Mouse (Mus musculus) liver, postnatal 0 days (tissue): Measurements from ENCODE around the gene Dnajc3. TPM values are rescaled to one million over a fixed set of nuclear protein-coding genes. Genes with fewer than 3 reads are reported as not detected.
A peak's percentile ranks its signal among the peaks of the same experiment; 100 is the strongest.

ENCODE experiments used
- ATAC-seq: fragments of 200-750 bp; cut with Nextera tagmentation; 2 replicates; pipeline ENCODE4 v1.8.0; 2017; ENCODE audit warnings: mild to moderate bottlenecking, moderate library complexity
- DNase-seq: peaks from one replicate; pipeline ENCODE4 v3.0.0-alpha.2; 2016
- H3K27ac ChIP-seq: fragments of 300-500 bp; sonication (generic); 2 replicates; pipeline ENCODE4 v1.5.1; 2014; ENCODE audit warnings: antibody characterized with exemption, moderate library complexity, mild to moderate bottlenecking, low read depth
- H3K27me3 ChIP-seq: fragments of 300-500 bp; sonication (generic); 2 replicates; pipeline ENCODE4 v1.6.1; 2014; ENCODE audit warnings: low read length, control low read depth, mixed read lengths; ENCODE audit not compliant: insufficient read depth
- H3K36me3 ChIP-seq: fragments of 300-500 bp; sonication (generic); replicated peaks from 2 replicates; pipeline ENCODE4 v1.6.1; 2014; ENCODE audit warnings: mild to moderate bottlenecking, control low read depth, low read length, moderate library complexity, mixed read lengths; ENCODE audit not compliant: insufficient read depth
- H3K4me1 ChIP-seq: fragments of 300-500 bp; sonication (generic); 2 replicates; pipeline ENCODE4 v1.6.1; 2014; ENCODE audit warnings: antibody characterized with exemption, mild to moderate bottlenecking, control low read depth; ENCODE audit not compliant: insufficient read depth
- H3K4me2 ChIP-seq: fragments of 300-500 bp; sonication (generic); 2 replicates; pipeline ENCODE4 v1.6.1; 2014; ENCODE audit warnings: low read depth, mild to moderate bottlenecking, low read length, moderate library complexity, mixed read lengths
- H3K4me3 ChIP-seq: fragments of 300-500 bp; sonication (generic); 2 replicates; pipeline ENCODE4 v1.5.1; 2014; ENCODE audit warnings: low read depth, low read length
- H3K9ac ChIP-seq: fragments of 300-500 bp; sonication (generic); replicated peaks from 2 replicates; pipeline ENCODE4 v1.6.1; 2014; ENCODE audit warnings: mild to moderate bottlenecking, moderate library complexity
- H3K9me3 ChIP-seq: fragments of 300-500 bp; sonication (generic); 2 replicates; pipeline ENCODE4 v1.6.1; 2016; ENCODE audit warnings: mild to moderate bottlenecking, control low read depth, low read length, mixed read lengths
- CTCF ChIP-seq: sonication (generic); IDR thresholded peaks from 2 replicates; pipeline ENCODE4 v1.5.1; 2016; ENCODE audit warnings: antibody characterized with exemption, low read depth
- EP300 ChIP-seq: IDR thresholded peaks from 2 replicates; pipeline ENCODE4 v1.6.1; 2016; ENCODE audit warnings: antibody characterized with exemption, low read depth, mild to moderate bottlenecking
- WGBS: fragments of 180-500 bp; shearing (Covaris S2); extraction: QIAGEN DNeasy Blood & Tissue Kit; methylation state at CpG from one replicate; pipeline ENCODE4 v1.1.7; 2014; ENCODE audit not compliant: insufficient replicate concordance; 5-methylcytosine and 5-hydroxymethylcytosine counted together
- polyA plus RNA-seq: library from polyadenylated mRNA; unstranded; fragments of >200 nt; fragmentation: Nextera tagmentation; extraction: Ambion mirVana; gene quantifications from 2 replicates; pipeline ENCODE4 v1.2.1, GENCODE M21; 2015

Dnajc3 gene
- polyA plus RNA-seq, 1 experiment from 2014 or later: 53.6 TPM

- Histone ChIP-seq H3K27ac (no peak overlapping the region), H3K4me1 (peaks cover 7% of the 10 kb centered on the region; the same call in 1 of the 2 replicates), H3K9me3 (no peaks in the 10 kb centered on the region), H3K4me3 (no peak overlapping the region), H3K27me3 (peaks cover 26% of the 10 kb centered on the region), H3K36me3 (no peaks in the 10 kb centered on the region), H3K9ac (no peak overlapping the region), H3K4me2 (no peak overlapping the region)
- TF ChIP-seq CTCF: no peak
- TF ChIP-seq EP300: no peak
- ATAC-seq (no peak), DNase-seq (no peak)
- 83% methylated on average over 3 of the region's 3 CpGs for WGBS
These were observed 9.2 kb upstream of the Dnajc3 start for GRCm38 (mm10) chr14:118928565-118928964.

- ATAC-seq (no peak), DNase-seq (no peak)
- Histone ChIP-seq H3K4me2 (no peak overlapping the region), H3K27me3 (peaks cover 14% of the 10 kb centered on the region), H3K4me3 (no peak overlapping the region), H3K9me3 (no peaks in the 10 kb centered on the region), H3K36me3 (no peaks in the 10 kb centered on the region), H3K4me1 (peaks cover 4% of the 10 kb centered on the region; the same call in 1 of the 2 replicates), H3K9ac (no peak overlapping the region), H3K27ac (no peak overlapping the region)
- WGBS: 41% methylated on average over 2 of the region's 2 CpGs
- TF ChIP-seq CTCF (no peak), EP300 (no peak)
These were observed 8.0 kb upstream of the Dnajc3 start for GRCm38 (mm10) chr14:118929779-118930178.

GRCm38 (mm10) chr14:118930777-118931176 is 7.0 kb upstream of the Dnajc3 start:
- H3K27ac ChIP-seq: no peak overlapping the region
- H3K4me1 ChIP-seq: peaks cover 3% of the 10 kb centered on the region; the same call in 1 of the 2 replicates
- peaks cover 5% of the 10 kb centered on the region for H3K27me3 ChIP-seq
- no peaks in the 10 kb centered on the region for H3K9me3 ChIP-seq
- no peaks in the 10 kb centered on the region for H3K36me3 ChIP-seq
- no peak for DNase-seq
- H3K4me2 ChIP-seq: no peak overlapping the region
- no peak overlapping the region for H3K9ac ChIP-seq
- ATAC-seq: no peak
- H3K4me3 ChIP-seq: no peak overlapping the region
- 65% methylated on average over 2 of the region's 2 CpGs for WGBS
- TF ChIP-seq EP300: no peak
- no peak for TF ChIP-seq CTCF

- Histone ChIP-seq H3K36me3 (no peaks in the 10 kb centered on the region), H3K27ac (no peak overlapping the region), H3K9me3 (no peaks in the 10 kb centered on the region), H3K4me2 (no peak overlapping the region), H3K9ac (no peak overlapping the region), H3K4me3 (no peak overlapping the region), H3K27me3 (peaks cover 1% of the 10 kb centered on the region), H3K4me1 (peaks cover 4% of the 10 kb centered on the region)
- ATAC-seq: no peak
- 78% methylated on average over 2 of the region's 2 CpGs for WGBS
- DNase-seq: no peak
- TF ChIP-seq EP300: no peak
- TF ChIP-seq CTCF: no peak
These were observed 6.6 kb upstream of the Dnajc3 start for GRCm38 (mm10) chr14:118931181-118931580.

- Histone ChIP-seq H3K4me3 (no peak overlapping the region), H3K4me1 (peaks cover 15% of the 10 kb centered on the region), H3K27me3 (no peaks in the 10 kb centered on the region), H3K4me2 (no peak overlapping the region), H3K9me3 (no peaks in the 10 kb centered on the region), H3K9ac (no peak overlapping the region), H3K36me3 (no peaks in the 10 kb centered on the region), H3K27ac (no peak overlapping the region)
- DNase-seq: no peak
- WGBS: 48% methylated on average over 8 of the region's 8 CpGs
- no peak for TF ChIP-seq CTCF
- TF ChIP-seq EP300: no peak
- ATAC-seq: no peak
These were observed 4.8 kb upstream of the Dnajc3 start for GRCm38 (mm10) chr14:118932956-118933355.

GRCm38 (mm10) chr14:118934686-118935085 is 3.1 kb upstream of the Dnajc3 start:
- ATAC-seq: peak; percentile 26
- no peak overlapping the region for H3K4me2 ChIP-seq
- no peak overlapping the region for H3K4me3 ChIP-seq
- WGBS: 61% methylated on average over 9 of the region's 9 CpGs
- DNase-seq: peak; percentile 68
- H3K9me3 ChIP-seq: no peaks in the 10 kb centered on the region
- H3K36me3 ChIP-seq: no peaks in the 10 kb centered on the region
- no peaks in the 10 kb centered on the region for H3K27me3 ChIP-seq
- TF ChIP-seq CTCF (no peak), EP300 (no peak)
- peak overlapping the region; percentile 92 for H3K27ac ChIP-seq
- no peak overlapping the region for H3K9ac ChIP-seq
- H3K4me1 ChIP-seq: peaks cover 20% of the 10 kb centered on the region

GRCm38 (mm10) chr14:118936236-118936635 is 1.5 kb upstream of the Dnajc3 start:
- 61% methylated on average over 3 of the region's 3 CpGs for WGBS

More at GRCm38 (mm10) chr14:118936236-118936635, 1.5 kb upstream of the Dnajc3 start:
- no peak for ATAC-seq
- Histone ChIP-seq H3K9me3 (no peaks in the 10 kb centered on the region), H3K27ac (peak overlapping the region; percentile 92), H3K4me3 (no peak overlapping the region), H3K36me3 (no peaks in the 10 kb centered on the region), H3K4me1 (peaks cover 26% of the 10 kb centered on the region), H3K27me3 (no peaks in the 10 kb centered on the region), H3K9ac (no peak overlapping the region; the same call in 1 of the 2 replicates), H3K4me2 (peak overlapping the region; percentile 98)
- peak; percentile 29 for DNase-seq
- TF ChIP-seq CTCF (no peak), EP300 (no peak)
